Mouse (Mus musculus) heart, postnatal 0 days (tissue): ENCODE measurements around the gene Sephs2. TPM values are rescaled to one million over a fixed set of nuclear protein-coding genes. Genes with fewer than 3 reads are reported as not detected.

Experiments
- ATAC-seq: fragments of 200-750 bp; cut with Nextera tagmentation; 2 replicates; pipeline ENCODE4 v1.8.0; 2017; ENCODE audit warnings: low read depth, moderate number of reproducible peaks, moderate library complexity; ENCODE audit not compliant: insufficient read depth
- DNase-seq: peaks from one replicate; pipeline ENCODE4 v3.0.0-alpha.2; 2016; ENCODE audit warnings: low spot score
- H3K27ac ChIP-seq: fragments of 300-500 bp; sonication (generic); 2 replicates; pipeline ENCODE4 v1.5.1; 2014; ENCODE audit warnings: low read depth, mild to moderate bottlenecking
- H3K27me3 ChIP-seq: fragments of 300-500 bp; sonication (generic); 2 replicates; pipeline ENCODE4 v1.6.1; 2014; ENCODE audit warnings: low read length, mixed read lengths; ENCODE audit not compliant: control insufficient read depth, insufficient read depth
- H3K36me3 ChIP-seq: fragments of 300-500 bp; sonication (generic); replicated peaks from 2 replicates; pipeline ENCODE4 v1.6.1; 2014; ENCODE audit warnings: low read length, mixed read lengths; ENCODE audit not compliant: control insufficient read depth, insufficient read depth
- H3K4me1 ChIP-seq: fragments of 300-500 bp; sonication (generic); 2 replicates; pipeline ENCODE4 v1.6.1; 2014; ENCODE audit warnings: antibody characterized with exemption; ENCODE audit not compliant: control insufficient read depth, insufficient read depth
- H3K4me2 ChIP-seq: fragments of 300-500 bp; sonication (generic); 2 replicates; pipeline ENCODE4 v1.6.1; 2014; ENCODE audit warnings: low read depth, mild to moderate bottlenecking, low read length, moderate library complexity
- H3K4me3 ChIP-seq: fragments of 300-500 bp; sonication (generic); 2 replicates; pipeline ENCODE4 v1.5.1; 2014; ENCODE audit warnings: low read depth, low read length
- H3K9ac ChIP-seq: fragments of 300-500 bp; sonication (generic); replicated peaks from 2 replicates; pipeline ENCODE4 v1.6.1; 2014; ENCODE audit warnings: low read depth, low read length, mixed read lengths
- H3K9me3 ChIP-seq: fragments of 300-500 bp; sonication (generic); replicated peaks from 2 replicates; pipeline ENCODE4 v1.6.1; 2016; ENCODE audit warnings: low read length; ENCODE audit not compliant: control insufficient read depth
- CTCF ChIP-seq: IDR thresholded peaks from 2 replicates; pipeline ENCODE4 v1.5.1; 2016; ENCODE audit warnings: antibody characterized with exemption, control low read depth, low read depth
- EP300 ChIP-seq: IDR thresholded peaks from 2 replicates; pipeline ENCODE4 v1.6.1; 2016; ENCODE audit warnings: antibody characterized with exemption, low read depth
- WGBS: fragments of 180-500 bp; shearing (Covaris S2); extraction: QIAGEN DNeasy Blood & Tissue Kit; methylation state at CpG from one replicate; pipeline ENCODE4 v1.1.7; 2014; 5-methylcytosine and 5-hydroxymethylcytosine counted together
- polyA plus RNA-seq: library from polyadenylated mRNA; unstranded; fragments of >200 nt; fragmentation: Nextera tagmentation; extraction: Ambion mirVana; gene quantifications from 2 replicates; pipeline ENCODE4 v1.2.1, GENCODE M21; 2015
- total RNA-seq: library from RNA; depleted of rRNA; stranded (reverse); fragments of >200 nt; gene quantifications from 2 replicates; pipeline ENCODE4 v1.2.3, GENCODE M21; 2014; ENCODE audit warnings: low replicate concordance

Gene Sephs2
- total and polyA plus RNA-seq, 2 experiments from 2014 or later = 55.7 to 78.0 TPM

GRCm38 (mm10) chr7:127231826-127232621 lies 41.8 kb downstream of the Sephs2 start:
- peak overlapping the region; percentile 93 for H3K27ac ChIP-seq
- peaks cover 24% of the 10 kb centered on the region for H3K36me3 ChIP-seq
- H3K9me3 ChIP-seq = no peaks in the 10 kb centered on the region
- H3K4me1 ChIP-seq = peaks cover 9% of the 10 kb centered on the region
- H3K27me3 ChIP-seq = no peaks in the 10 kb centered on the region
- no peak for ATAC-seq
- H3K4me3 ChIP-seq = peak overlapping the region; percentile 95
- H3K9ac ChIP-seq = peak overlapping the region; percentile 71
- TF ChIP-seq EP300 (no peak), CTCF (no peak)
- WGBS = 3% methylated on average over 20 of the region's 20 CpGs
- H3K4me2 ChIP-seq = peak overlapping the region; percentile 85
- DNase-seq = no peak

GRCm38 (mm10) chr7:127231376-127231775 lies 42.5 kb downstream of the Sephs2 start:
- TF ChIP-seq EP300 = no peak
- peaks cover 18% of the 10 kb centered on the region for H3K36me3 ChIP-seq
- H3K9ac ChIP-seq = peak overlapping the region; percentile 71
- no peaks in the 10 kb centered on the region for H3K9me3 ChIP-seq
- peak overlapping the region; percentile 93 for H3K27ac ChIP-seq
- ATAC-seq (no peak), DNase-seq (no peak)
- H3K4me2 ChIP-seq = peak overlapping the region; percentile 85
- peaks cover 9% of the 10 kb centered on the region for H3K4me1 ChIP-seq
- H3K27me3 ChIP-seq = no peaks in the 10 kb centered on the region
- peak overlapping the region; percentile 95 for H3K4me3 ChIP-seq
- 43% methylated on average over 3 of the region's 3 CpGs for WGBS

GRCm38 (mm10) chr7:127228615-127229303 lies 45.1 kb downstream of the Sephs2 start:
- Histone ChIP-seq H3K4me2 (no peak overlapping the region), H3K27me3 (no peaks in the 10 kb centered on the region), H3K27ac (no peak overlapping the region), H3K4me1 (peaks cover 3% of the 10 kb centered on the region), H3K9ac (no peak overlapping the region), H3K9me3 (no peaks in the 10 kb centered on the region), H3K36me3 (no peaks in the 10 kb centered on the region), H3K4me3 (no peak overlapping the region)
- ATAC-seq = no peak; the same call in 1 of the 2 replicates
- peak; percentile 80 for DNase-seq
- TF ChIP-seq EP300 (no peak), CTCF (peak; percentile 83)
- 59% methylated on average over 4 of the region's 4 CpGs for WGBS

- no peaks in the 10 kb centered on the region for H3K9me3 ChIP-seq
- H3K36me3 ChIP-seq = no peaks in the 10 kb centered on the region
- H3K9ac ChIP-seq = no peak overlapping the region
- no peak overlapping the region for H3K4me3 ChIP-seq
- no peaks in the 10 kb centered on the region for H3K4me1 ChIP-seq
- no peak for TF ChIP-seq CTCF
- no peak for TF ChIP-seq EP300
- ATAC-seq (no peak), DNase-seq (no peak)
- H3K27me3 ChIP-seq = no peaks in the 10 kb centered on the region
- H3K27ac ChIP-seq = no peak overlapping the region
- WGBS = 71% methylated on average over 11 of the region's 11 CpGs
- H3K4me2 ChIP-seq = no peak overlapping the region
Measured at GRCm38 (mm10) chr7:127225147-127225995, 48.5 kb downstream of the Sephs2 start.

- Histone ChIP-seq H3K4me2 (no peak overlapping the region), H3K27me3 (no peaks in the 10 kb centered on the region), H3K4me1 (no peaks in the 10 kb centered on the region), H3K9me3 (no peaks in the 10 kb centered on the region), H3K4me3 (no peak overlapping the region), H3K27ac (no peak overlapping the region), H3K36me3 (no peaks in the 10 kb centered on the region), H3K9ac (no peak overlapping the region)
- ATAC-seq (no peak), DNase-seq (no peak)
- TF ChIP-seq CTCF (no peak), EP300 (no peak)
- WGBS = 89% methylated on average over 6 of the region's 6 CpGs
Measured at GRCm38 (mm10) chr7:127224616-127225015, 49.2 kb downstream of the Sephs2 start.
